Mouse (Mus musculus) limb, embryonic 15.5 days (tissue): ENCODE measurements around the gene Ptpn1. TPM values are rescaled to one million over a fixed set of nuclear protein-coding genes. Genes with fewer than 3 reads are reported as not detected.

Source experiments
- ATAC-seq: fragments of 200-750 bp; cut with Nextera tagmentation; 2 replicates; pipeline ENCODE4 v1.8.0; 2017; ENCODE audit warnings: low read depth, moderate TSS enrichment; ENCODE audit not compliant: insufficient number of reproducible peaks, low FRiP score, low TSS enrichment
- H3K27ac ChIP-seq: fragments of 300-500 bp; sonication (generic); 2 replicates; pipeline ENCODE4 v1.5.1; 2015; ENCODE audit warnings: moderate library complexity, mild to moderate bottlenecking, inconsistent platforms
- H3K27me3 ChIP-seq: fragments of 300-500 bp; sonication (generic); 2 replicates; pipeline ENCODE4 v1.6.1; 2015; ENCODE audit warnings: inconsistent platforms
- H3K36me3 ChIP-seq: fragments of 300-500 bp; sonication (generic); 2 replicates; pipeline ENCODE4 v1.6.1; 2015; ENCODE audit warnings: inconsistent platforms
- H3K4me1 ChIP-seq: fragments of 300-500 bp; sonication (generic); 2 replicates; pipeline ENCODE4 v1.6.1; 2015; ENCODE audit warnings: inconsistent platforms
- H3K4me2 ChIP-seq: fragments of 300-500 bp; sonication (generic); 2 replicates; pipeline ENCODE4 v1.6.1; 2015; ENCODE audit warnings: mild to moderate bottlenecking, inconsistent platforms
- H3K4me3 ChIP-seq: fragments of 300-500 bp; sonication (generic); 2 replicates; pipeline ENCODE4 v1.5.1; 2015; ENCODE audit warnings: mild to moderate bottlenecking, inconsistent platforms
- H3K9ac ChIP-seq: fragments of 300-500 bp; sonication (generic); 2 replicates; pipeline ENCODE4 v1.6.1; 2015; ENCODE audit warnings: inconsistent platforms
- H3K9me3 ChIP-seq: fragments of 300-500 bp; sonication (generic); 2 replicates; pipeline ENCODE4 v1.6.1; 2016; ENCODE audit warnings: inconsistent platforms
- WGBS: fragments of 180-500 bp; shearing (Covaris S2); methylation state at CpG from one replicate; pipeline ENCODE4 v1.1.7; 2015; 5-methylcytosine and 5-hydroxymethylcytosine counted together
- polyA plus RNA-seq: library from polyadenylated mRNA; unstranded; fragments of >200 nt; fragmentation: Nextera tagmentation; extraction: Ambion mirVana; gene quantifications from 2 replicates; pipeline ENCODE4 v1.2.1, GENCODE M21; 2015

Gene Ptpn1
- polyA plus RNA-seq, 1 experiment from 2014 or later: 50.2 TPM

DNA sequence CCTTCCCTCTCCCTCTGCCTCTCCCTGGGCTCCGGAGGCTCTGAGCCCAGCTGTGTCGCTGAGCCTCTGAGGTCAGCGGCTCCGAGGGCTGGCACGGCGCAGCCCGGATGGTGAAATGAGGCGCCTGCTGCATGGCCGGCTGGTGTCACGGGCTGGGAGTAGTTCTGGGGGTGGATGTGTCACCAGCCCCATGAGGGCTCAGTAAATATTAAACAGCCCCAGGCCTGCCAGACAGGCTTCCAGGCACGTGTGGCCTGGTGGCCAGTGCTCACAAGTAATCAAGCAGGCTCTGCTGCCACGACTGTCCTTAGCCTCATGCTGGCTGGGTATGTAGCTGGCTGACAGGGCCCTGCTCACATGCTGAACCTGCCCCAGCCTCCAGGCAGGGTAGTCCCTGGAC is 71.6 kb downstream of the Ptpn1 start:
- Histone ChIP-seq H3K4me1 (peaks cover 14% of the 10 kb centered on the region; the same call in 1 of the 2 replicates), H3K27me3 (no peaks in the 10 kb centered on the region)
- 43% methylated on average over 12 of the region's 12 CpGs for WGBS

DNA sequence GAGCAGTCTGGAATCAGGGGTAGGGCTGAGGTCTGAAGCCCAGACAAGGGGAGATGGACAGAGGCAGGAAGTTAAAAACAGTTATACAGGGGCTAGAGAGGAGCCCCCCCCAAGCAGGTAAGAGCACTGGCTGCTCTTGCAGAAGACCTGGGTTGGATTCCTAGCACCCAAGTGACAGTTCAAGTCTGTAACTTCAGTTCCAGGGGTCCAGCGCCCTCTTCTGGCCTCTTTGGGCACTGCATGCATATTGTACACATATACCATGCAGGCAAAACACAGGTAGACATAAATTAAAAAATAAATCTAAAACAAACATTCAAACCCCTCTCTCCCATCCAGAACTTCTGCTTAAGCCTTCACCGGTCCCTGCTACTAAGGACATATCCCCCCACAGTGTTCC is 72.5 kb downstream of the Ptpn1 start:
- peaks cover 13% of the 10 kb centered on the region; the same call in 1 of the 2 replicates for H3K36me3 ChIP-seq
- 52% methylated on average over 2 of the region's 2 CpGs for WGBS
- H3K4me1 ChIP-seq: peaks cover 14% of the 10 kb centered on the region; the same call in 1 of the 2 replicates
- no peak for ATAC-seq
- H3K9ac ChIP-seq: no peak overlapping the region
- no peaks in the 10 kb centered on the region for H3K9me3 ChIP-seq
- no peak overlapping the region for H3K4me3 ChIP-seq
- no peak overlapping the region for H3K27ac ChIP-seq
- no peak overlapping the region for H3K4me2 ChIP-seq
- no peaks in the 10 kb centered on the region for H3K27me3 ChIP-seq

More for the DNA sequence above, 71.6 kb downstream of the Ptpn1 start:
- Histone ChIP-seq H3K9ac (no peak overlapping the region), H3K27ac (0 out of 2 replicates have a peak overlapping the region, but pooled peaks have one; percentile 13), H3K9me3 (no peaks in the 10 kb centered on the region), H3K36me3 (peaks cover 13% of the 10 kb centered on the region; the same call in 1 of the 2 replicates), H3K4me2 (no peak overlapping the region), H3K4me3 (no peak overlapping the region)
- no peak for ATAC-seq

DNA sequence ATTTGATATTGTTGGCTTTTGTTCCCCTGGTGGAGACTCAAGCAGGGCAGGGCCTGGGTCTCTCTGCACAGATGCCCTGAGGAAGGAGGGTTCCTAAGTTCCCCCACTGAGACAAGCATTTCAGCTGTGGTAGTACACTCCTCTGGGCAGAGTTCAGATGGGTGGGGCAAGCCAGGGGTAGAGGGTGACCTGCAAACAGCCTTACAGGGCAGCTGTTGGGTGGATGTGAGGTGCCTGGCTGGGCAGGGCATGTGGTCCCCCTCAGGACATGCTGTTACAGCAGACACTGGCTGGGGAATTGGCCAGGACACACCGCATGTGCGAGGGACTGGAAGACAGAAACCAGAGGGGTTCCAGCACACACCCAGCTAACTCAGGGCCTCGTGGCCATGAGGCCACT is 73.1 kb downstream of the Ptpn1 start:
- 70% methylated on average over 3 of the region's 3 CpGs for WGBS
- Histone ChIP-seq H3K4me1 (peaks cover 18% of the 10 kb centered on the region), H3K36me3 (peaks cover 8% of the 10 kb centered on the region; the same call in 1 of the 2 replicates), H3K4me3 (no peak overlapping the region), H3K4me2 (no peak overlapping the region), H3K27ac (no peak overlapping the region), H3K27me3 (no peaks in the 10 kb centered on the region), H3K9ac (no peak overlapping the region), H3K9me3 (no peaks in the 10 kb centered on the region)
- ATAC-seq: no peak

DNA sequence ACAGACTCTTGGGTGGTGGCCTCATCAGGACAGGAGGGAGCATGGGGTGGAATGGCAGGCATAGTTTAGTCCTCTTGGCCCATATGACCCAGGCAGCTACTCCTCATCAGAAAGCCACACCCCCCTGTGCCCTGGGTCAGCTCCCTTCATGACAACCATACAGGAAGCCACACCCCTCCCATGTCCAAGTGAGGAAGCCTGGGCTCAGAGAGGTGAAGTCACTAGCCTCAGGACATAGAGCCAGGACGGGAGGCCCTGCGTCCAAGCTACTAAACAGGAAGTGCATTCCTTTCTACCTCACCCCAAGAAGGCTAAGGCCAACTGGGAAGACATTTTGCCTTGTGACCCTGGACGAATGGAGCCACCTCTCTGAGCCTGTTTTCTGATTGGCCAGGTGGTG is 73.8 kb downstream of the Ptpn1 start:
- WGBS: 38% methylated on average over 3 of the region's 3 CpGs
- Histone ChIP-seq H3K4me3 (no peak overlapping the region), H3K27me3 (no peaks in the 10 kb centered on the region), H3K4me2 (no peak overlapping the region), H3K4me1 (peaks cover 24% of the 10 kb centered on the region), H3K36me3 (0 out of 2 replicates have a peak, but pooled peaks cover 4% of the 10 kb centered on the region), H3K9me3 (no peaks in the 10 kb centered on the region), H3K9ac (no peak overlapping the region), H3K27ac (no peak overlapping the region)
- no peak for ATAC-seq

DNA sequence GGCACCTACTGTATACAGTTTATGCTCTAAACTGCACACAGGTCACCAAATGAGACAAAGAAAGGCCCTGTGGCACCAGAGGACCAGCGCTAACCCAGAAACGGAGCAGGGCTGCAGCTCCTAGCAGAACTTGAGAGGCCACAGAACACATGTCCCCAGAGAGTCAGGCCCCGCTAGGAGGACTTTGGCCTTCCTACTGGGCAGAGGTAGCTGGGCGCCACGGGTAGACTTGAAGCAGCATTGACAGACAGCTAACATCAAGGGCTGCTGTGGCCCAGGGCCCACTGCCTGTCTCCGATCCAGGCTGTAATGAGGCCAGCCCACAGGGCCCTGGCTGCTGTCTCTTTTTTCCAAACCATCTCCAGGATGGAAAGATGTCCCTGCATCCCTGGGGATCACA is 74.6 kb downstream of the Ptpn1 start:
- H3K4me1 ChIP-seq: peaks cover 33% of the 10 kb centered on the region
- H3K27me3 ChIP-seq: no peaks in the 10 kb centered on the region
- no peak overlapping the region for H3K4me3 ChIP-seq
- H3K36me3 ChIP-seq: 0 out of 2 replicates have a peak, but pooled peaks cover 3% of the 10 kb centered on the region
- no peak overlapping the region for H3K9ac ChIP-seq
- no peak overlapping the region for H3K4me2 ChIP-seq
- ATAC-seq: no peak
- no peaks in the 10 kb centered on the region for H3K9me3 ChIP-seq
- 78% methylated on average over 6 of the region's 6 CpGs for WGBS
- no peak overlapping the region for H3K27ac ChIP-seq

DNA sequence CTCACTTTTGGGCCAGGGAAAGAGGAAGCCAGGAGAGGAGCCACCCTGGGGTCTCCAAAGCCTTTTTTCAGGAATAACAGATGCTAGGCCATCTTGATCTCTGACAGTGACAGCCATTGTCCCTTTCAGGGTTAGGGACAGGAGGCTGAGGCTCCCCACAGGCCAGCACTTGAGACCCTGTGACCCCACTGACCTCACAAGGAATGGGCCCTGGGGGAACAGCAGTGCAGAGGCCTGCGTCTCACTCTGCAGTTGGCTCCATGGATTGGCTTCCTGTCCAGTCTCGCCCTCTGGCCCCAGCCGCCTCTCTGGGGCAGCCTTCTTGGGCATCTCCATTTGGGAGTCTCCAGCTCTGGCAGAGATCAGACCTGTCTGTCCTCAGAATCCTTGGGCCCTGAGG is 76.3 kb downstream of the Ptpn1 start:
- Histone ChIP-seq H3K9ac (no peak overlapping the region), H3K4me3 (no peak overlapping the region), H3K27me3 (no peaks in the 10 kb centered on the region), H3K27ac (no peak overlapping the region), H3K36me3 (no peaks in the 10 kb centered on the region), H3K9me3 (no peaks in the 10 kb centered on the region), H3K4me2 (no peak overlapping the region), H3K4me1 (peaks cover 32% of the 10 kb centered on the region)
- ATAC-seq: no peak
- 78% methylated on average over 3 of the region's 3 CpGs for WGBS

DNA sequence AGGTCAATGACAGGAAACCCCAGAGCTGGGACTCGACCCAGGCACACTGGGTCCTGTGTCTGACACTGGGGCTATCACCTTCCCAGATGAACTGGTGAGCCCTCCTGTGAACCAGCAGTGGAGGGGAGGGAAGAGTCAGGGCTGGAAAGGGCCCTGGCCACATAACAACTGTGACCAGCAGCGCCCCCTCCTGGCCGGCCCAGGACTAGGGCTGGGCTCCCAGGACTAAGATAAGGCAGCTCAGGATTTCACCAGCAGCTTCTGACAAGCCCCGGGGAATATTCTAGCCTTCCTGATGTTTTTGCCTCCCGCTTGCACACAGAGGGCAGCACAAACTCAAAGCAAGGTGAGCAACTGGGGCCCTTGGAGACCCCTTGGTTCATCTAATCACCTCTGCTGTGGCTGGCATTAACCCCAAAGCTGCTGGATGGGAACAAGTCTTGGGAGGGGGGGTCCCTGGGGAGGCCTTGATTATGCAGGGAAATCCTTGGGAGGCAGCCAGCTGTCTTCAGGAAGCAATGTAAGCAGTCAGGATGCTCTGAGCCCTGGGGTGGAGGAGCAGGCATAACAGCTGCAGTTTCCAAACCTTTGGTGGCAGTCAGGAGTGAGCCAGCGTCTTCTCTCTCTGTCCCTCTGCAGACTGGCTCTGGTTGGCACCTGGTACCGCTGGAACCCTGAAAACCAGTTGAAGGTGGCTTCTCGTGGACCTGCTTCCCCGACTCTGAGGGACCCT is 78.2 kb downstream of the Ptpn1 start, which contains the start of gene Ripor3:
Gene Ripor3 (minus strand): TSS at position 683 of the 733 bp plus-strand sequence.
- no peak for ATAC-seq
- H3K36me3 ChIP-seq: no peaks in the 10 kb centered on the region
- no peaks in the 10 kb centered on the region for H3K9me3 ChIP-seq
- 24% methylated on average over 9 of the region's 9 CpGs for WGBS
- peaks cover 27% of the 10 kb centered on the region for H3K4me1 ChIP-seq
- H3K4me3 ChIP-seq: no peak within 1 kb of the TSS
- H3K27me3 ChIP-seq: no peaks in the 10 kb centered on the region
- no peak within 1 kb of the TSS for H3K4me2 ChIP-seq
- peak within 1 kb of the TSS; percentile 43 for H3K27ac ChIP-seq
- no peak within 1 kb of the TSS for H3K9ac ChIP-seq

DNA sequence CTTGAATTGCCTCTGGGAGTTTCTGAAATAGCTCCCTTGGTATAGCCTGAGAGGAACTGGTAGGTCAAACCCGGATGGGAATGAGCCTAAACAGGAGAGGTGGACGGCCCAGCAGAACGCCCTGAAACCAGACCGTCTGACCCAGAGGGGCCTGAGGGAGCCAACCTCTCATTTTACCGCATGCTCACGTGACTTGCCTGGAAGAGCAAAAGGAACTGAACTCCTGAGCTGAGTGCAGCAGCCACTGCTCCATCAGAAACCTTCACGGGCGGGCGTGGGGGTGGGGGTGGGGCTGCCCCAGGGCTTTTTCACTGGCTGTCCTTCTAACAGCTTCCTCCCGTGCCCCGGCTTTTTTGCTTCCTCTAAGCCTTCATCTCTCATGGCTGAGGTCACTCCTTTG is 79.0 kb downstream of the Ptpn1 start:
- H3K4me2 ChIP-seq: no peak overlapping the region
- H3K4me3 ChIP-seq: no peak overlapping the region
- WGBS: 13% methylated on average over 11 of the region's 11 CpGs
- no peaks in the 10 kb centered on the region for H3K36me3 ChIP-seq
- no peak for ATAC-seq
- H3K9ac ChIP-seq: no peak overlapping the region
- H3K4me1 ChIP-seq: peaks cover 27% of the 10 kb centered on the region
- H3K9me3 ChIP-seq: no peaks in the 10 kb centered on the region
- H3K27ac ChIP-seq: peak overlapping the region; percentile 43
- H3K27me3 ChIP-seq: no peaks in the 10 kb centered on the region

DNA sequence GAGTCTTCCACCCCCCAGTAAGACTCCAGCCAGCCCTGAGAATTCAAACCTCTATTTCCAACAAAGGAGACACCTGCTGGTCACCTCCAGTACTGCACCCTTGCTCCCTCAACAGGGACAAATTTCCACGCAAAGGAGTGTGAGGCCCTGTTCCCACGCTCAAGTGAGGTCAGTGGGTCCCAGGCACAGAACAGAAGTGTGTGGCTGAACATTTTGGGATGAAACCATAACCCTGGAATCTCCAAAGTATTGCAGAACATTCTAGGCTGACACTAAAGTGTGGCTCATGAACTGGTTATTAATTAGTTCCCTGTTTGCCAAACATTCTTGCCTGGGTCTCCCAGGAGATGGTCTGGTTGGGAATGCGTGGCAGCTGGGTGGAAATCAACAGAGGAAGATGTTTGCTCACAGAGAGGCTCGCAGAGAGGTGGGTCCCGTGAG is 85.1 kb downstream of the Ptpn1 start:
- peaks cover 27% of the 10 kb centered on the region for H3K4me1 ChIP-seq
- no peak overlapping the region for H3K9ac ChIP-seq
- no peaks in the 10 kb centered on the region for H3K9me3 ChIP-seq
- no peaks in the 10 kb centered on the region for H3K27me3 ChIP-seq
- ATAC-seq: no peak
- H3K4me3 ChIP-seq: no peak overlapping the region
- no peak overlapping the region for H3K4me2 ChIP-seq
- H3K36me3 ChIP-seq: no peaks in the 10 kb centered on the region
- peak overlapping the region; percentile 17; the same call in 1 of the 2 replicates for H3K27ac ChIP-seq
- 32% methylated on average over 5 of the region's 5 CpGs for WGBS

DNA sequence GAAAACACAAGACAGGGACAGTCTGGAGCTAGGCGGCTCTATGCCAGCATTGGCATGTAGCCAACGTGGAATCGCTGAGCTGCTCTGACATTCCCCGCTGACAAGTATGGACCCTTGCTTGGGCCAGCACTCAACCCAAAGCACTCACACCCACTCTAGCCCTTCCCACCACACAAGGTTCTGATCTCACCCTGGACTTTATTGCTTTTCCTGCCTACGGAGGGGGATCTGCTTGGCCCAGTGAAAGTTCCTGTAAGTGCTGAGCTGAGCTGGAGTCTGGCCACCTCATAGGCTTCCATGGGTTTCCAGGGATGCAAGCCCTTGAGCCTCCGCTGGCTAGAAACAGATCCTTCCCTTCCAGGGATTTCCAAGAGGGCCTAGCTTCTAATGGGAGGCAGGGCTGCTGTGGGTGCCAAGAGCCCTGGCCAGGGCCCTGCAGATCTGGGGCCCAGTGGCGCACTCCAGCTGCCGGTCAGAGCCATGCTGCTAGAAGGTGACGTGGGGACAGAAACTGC is 87.4 kb downstream of the Ptpn1 start:
- H3K4me3 ChIP-seq: no peak overlapping the region
- peaks cover 24% of the 10 kb centered on the region for H3K4me1 ChIP-seq
- H3K27ac ChIP-seq: peak overlapping the region; percentile 85
- WGBS: 52% methylated on average over 9 of the region's 9 CpGs
- H3K9ac ChIP-seq: no peak overlapping the region
- ATAC-seq: peak; percentile 84
- no peaks in the 10 kb centered on the region for H3K36me3 ChIP-seq
- H3K27me3 ChIP-seq: no peaks in the 10 kb centered on the region
- H3K4me2 ChIP-seq: no peak overlapping the region
- H3K9me3 ChIP-seq: no peaks in the 10 kb centered on the region

DNA sequence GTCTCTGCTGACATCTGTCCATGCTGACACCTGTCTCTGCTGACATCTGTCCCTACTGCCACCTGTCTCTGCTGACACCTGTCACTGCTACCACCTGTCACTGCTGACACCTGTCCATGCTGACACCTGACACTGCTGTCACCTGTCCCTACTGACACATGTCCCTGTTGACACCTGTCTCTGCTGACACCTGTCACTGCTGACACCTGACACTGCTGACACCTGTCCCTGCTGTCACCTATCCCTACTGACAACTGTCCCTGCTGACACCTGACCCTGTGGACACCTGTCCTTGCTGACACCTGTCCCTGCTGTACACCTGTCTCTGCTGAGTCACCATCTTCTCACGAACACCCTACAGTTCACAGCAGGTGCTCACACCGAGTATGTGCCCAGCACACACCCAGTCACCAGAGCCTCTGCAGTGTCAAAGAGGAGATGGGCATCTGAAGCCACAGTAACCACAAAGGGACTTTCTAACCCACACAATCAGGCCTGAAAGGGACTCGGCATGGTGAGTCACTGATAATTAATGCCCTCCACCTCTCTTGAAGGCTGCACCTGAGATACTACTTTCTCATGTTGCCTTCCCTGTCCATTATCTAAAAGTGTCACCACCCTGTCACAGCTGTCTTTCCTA is 92.0 kb downstream of the Ptpn1 start:
- Histone ChIP-seq H3K4me1 (peaks cover 26% of the 10 kb centered on the region), H3K9me3 (no peaks in the 10 kb centered on the region), H3K27me3 (no peaks in the 10 kb centered on the region), H3K4me3 (no peak overlapping the region), H3K27ac (peak overlapping the region; percentile 87; the same call in 1 of the 2 replicates), H3K36me3 (no peaks in the 10 kb centered on the region), H3K9ac (no peak overlapping the region), H3K4me2 (no peak overlapping the region)
- no peak for ATAC-seq
- 63% methylated on average over 3 of the region's 3 CpGs for WGBS

DNA sequence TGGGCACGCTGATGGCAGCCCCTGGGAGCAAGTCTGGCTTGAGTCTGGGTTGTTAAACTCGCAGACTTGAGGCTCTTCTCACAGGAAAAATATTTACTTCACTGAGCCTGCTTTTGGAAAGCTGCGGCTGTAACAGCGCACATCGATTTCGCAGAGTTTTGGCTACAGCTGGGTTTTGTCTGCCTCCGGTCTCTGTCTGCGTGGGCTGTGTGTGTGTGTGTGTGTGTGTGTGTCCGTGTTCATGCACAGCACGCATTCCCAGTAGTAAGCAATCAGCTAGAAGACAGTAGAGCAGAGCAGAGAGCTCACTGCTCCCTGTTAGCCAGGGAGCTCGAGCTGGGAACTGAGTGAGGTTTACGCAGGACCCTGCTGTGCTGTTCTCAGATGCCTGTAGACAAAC is 93.3 kb downstream of the Ptpn1 start:
- peaks cover 16% of the 10 kb centered on the region for H3K4me1 ChIP-seq
- no peaks in the 10 kb centered on the region for H3K27me3 ChIP-seq
- no peaks in the 10 kb centered on the region for H3K9me3 ChIP-seq
- H3K27ac ChIP-seq: peak overlapping the region; percentile 87
- H3K36me3 ChIP-seq: no peaks in the 10 kb centered on the region
- H3K4me3 ChIP-seq: no peak overlapping the region
- WGBS: 33% methylated on average over 12 of the region's 12 CpGs
- ATAC-seq: 0 out of 2 replicates have a peak, but pooled peaks have one; percentile 49
- H3K4me2 ChIP-seq: no peak overlapping the region
- no peak overlapping the region for H3K9ac ChIP-seq
